Mouse (Mus musculus) midbrain, embryonic 10.5 days (tissue): ENCODE results near the gene Ift81. TPM values are rescaled to one million over a fixed set of nuclear protein-coding genes. Genes with fewer than 3 reads are reported as not detected.
A peak's percentile ranks its signal among the peaks of the same experiment; 100 is the strongest.

Experiments used
- DNase-seq: peaks from one replicate; pipeline ENCODE4 v3.0.0-alpha.2; 2017; ENCODE audit warnings: low spot score
- H3K27ac ChIP-seq: fragments of 300-500 bp; sonication (generic); replicated peaks from 2 replicates; pipeline ENCODE4 v1.5.1; 2016; ENCODE audit warnings: mild to moderate bottlenecking
- H3K27me3 ChIP-seq: fragments of 300-500 bp; sonication (generic); 2 replicates; pipeline ENCODE4 v1.6.1; 2016; ENCODE audit warnings: low read depth, mild to moderate bottlenecking; ENCODE audit not compliant: poor library complexity, severe bottlenecking
- H3K36me3 ChIP-seq: fragments of 300-500 bp; sonication (generic); 2 replicates; pipeline ENCODE4 v1.6.1; 2016; ENCODE audit warnings: mild to moderate bottlenecking, moderate library complexity
- H3K4me1 ChIP-seq: fragments of 300-500 bp; sonication (generic); 2 replicates; pipeline ENCODE4 v1.6.1; 2016
- H3K4me3 ChIP-seq: fragments of 300-500 bp; sonication (generic); 2 replicates; pipeline ENCODE4 v1.5.1; 2016; ENCODE audit warnings: mild to moderate bottlenecking, moderate library complexity
- H3K9me3 ChIP-seq: fragments of 300-500 bp; sonication (generic); replicated peaks from 2 replicates; pipeline ENCODE4 v1.6.1; 2016; ENCODE audit warnings: mild to moderate bottlenecking
- WGBS: fragments of 180-500 bp; shearing (Covaris S2); methylation state at CpG from one replicate; pipeline ENCODE4 v1.1.7; 2016; 5-methylcytosine and 5-hydroxymethylcytosine counted together
- polyA plus RNA-seq: library from polyadenylated mRNA; unstranded; fragments of >200 nt; fragmentation: Nextera tagmentation; extraction: Ambion mirVana; gene quantifications from 2 replicates; pipeline ENCODE4 v1.2.1, GENCODE M21; 2016

Gene Ift81
- polyA plus RNA-seq, 1 experiment from 2014 or later = 51.4 TPM

DNA sequence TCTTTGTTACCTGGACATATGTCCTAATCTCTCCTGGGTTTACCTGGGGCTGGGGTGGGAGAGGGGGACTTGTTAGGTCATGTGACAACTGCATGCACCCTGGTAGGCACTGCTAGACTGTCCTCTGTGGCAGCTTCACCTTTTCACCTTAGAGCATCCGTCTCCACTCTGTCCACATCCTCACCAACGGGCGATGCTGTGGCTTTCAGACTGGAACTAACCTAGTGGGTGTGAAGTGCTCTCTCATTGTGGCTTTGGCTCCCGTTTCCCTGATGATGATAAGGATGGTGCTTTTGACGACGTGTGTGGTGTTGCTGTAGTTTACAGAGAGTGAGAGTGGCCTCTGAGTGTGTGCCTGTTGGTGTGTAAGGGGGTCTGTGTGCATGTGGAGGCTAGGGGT lies 31.0 kb upstream of the Ift81 start:
- H3K27me3 ChIP-seq = peaks cover under 1% of the 10 kb centered on the region; the same call in 1 of the 2 replicates
- H3K27ac ChIP-seq = no peak overlapping the region
- peaks cover 14% of the 10 kb centered on the region for H3K4me1 ChIP-seq
- H3K4me3 ChIP-seq = no peak overlapping the region
- H3K9me3 ChIP-seq = no peaks in the 10 kb centered on the region
- no peaks in the 10 kb centered on the region for H3K36me3 ChIP-seq
- WGBS = 90% methylated on average over 6 of the region's 6 CpGs
- no peak for DNase-seq

- WGBS = 85% methylated on average over 15 of the region's 15 CpGs
- DNase-seq = no peak
- H3K4me3 ChIP-seq = no peak overlapping the region
- H3K27ac ChIP-seq = no peak overlapping the region; the same call in 1 of the 2 replicates
- no peaks in the 10 kb centered on the region for H3K27me3 ChIP-seq
- H3K36me3 ChIP-seq = no peaks in the 10 kb centered on the region
- H3K4me1 ChIP-seq = peaks cover 14% of the 10 kb centered on the region
- no peaks in the 10 kb centered on the region for H3K9me3 ChIP-seq
These were observed 29.8 kb upstream of the Ift81 start for GRCm38 (mm10) chr5:122644111-122644607.

GRCm38 (mm10) chr5:122643701-122644100 lies 29.4 kb upstream of the Ift81 start, which contains the start of gene P2rx7:
Gene P2rx7 (plus strand): TSS chr5:122643911.
- H3K4me1 ChIP-seq = peaks cover 14% of the 10 kb centered on the region
- H3K27ac ChIP-seq = no peak within 1 kb of the TSS; the same call in 1 of the 2 replicates
- H3K27me3 ChIP-seq = no peaks in the 10 kb centered on the region
- WGBS = 84% methylated on average over 12 of the region's 12 CpGs
- DNase-seq = no peak
- H3K36me3 ChIP-seq = no peaks in the 10 kb centered on the region
- no peaks in the 10 kb centered on the region for H3K9me3 ChIP-seq
- no peak within 1 kb of the TSS for H3K4me3 ChIP-seq

- H3K4me1 ChIP-seq = peaks cover 24% of the 10 kb centered on the region
- H3K4me3 ChIP-seq = no peak overlapping the region
- H3K27me3 ChIP-seq = no peaks in the 10 kb centered on the region
- 88% methylated on average over 5 of the region's 5 CpGs for WGBS
- no peak overlapping the region for H3K27ac ChIP-seq
- H3K9me3 ChIP-seq = no peaks in the 10 kb centered on the region
- DNase-seq = no peak
- no peaks in the 10 kb centered on the region for H3K36me3 ChIP-seq
These were observed 25.7 kb upstream of the Ift81 start for GRCm38 (mm10) chr5:122639986-122640385.

DNA sequence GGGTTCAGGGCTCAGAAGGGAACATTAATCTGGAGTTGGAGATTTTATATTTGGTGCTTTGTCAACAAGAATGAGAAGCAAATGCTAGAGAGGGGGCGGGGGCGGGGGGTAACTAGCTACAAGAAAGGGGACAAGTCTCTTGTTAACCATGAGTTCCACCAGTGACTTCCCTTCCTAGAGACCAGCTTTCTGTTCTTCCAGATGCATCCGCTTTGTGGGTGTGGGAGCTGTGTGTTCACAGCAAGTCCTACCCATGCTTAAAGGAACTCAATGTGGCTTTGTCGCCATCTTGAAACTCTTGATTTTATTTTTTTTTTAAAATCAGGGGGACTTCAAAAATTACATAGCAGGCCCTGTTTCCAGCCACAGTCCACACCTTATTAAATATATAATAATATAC lies 25.2 kb upstream of the Ift81 start:
- H3K4me3 ChIP-seq = no peak overlapping the region
- H3K27me3 ChIP-seq = no peaks in the 10 kb centered on the region
- 93% methylated on average over 4 of the region's 4 CpGs for WGBS
- no peaks in the 10 kb centered on the region for H3K36me3 ChIP-seq
- DNase-seq = no peak
- no peak overlapping the region for H3K27ac ChIP-seq
- no peaks in the 10 kb centered on the region for H3K9me3 ChIP-seq
- peaks cover 24% of the 10 kb centered on the region for H3K4me1 ChIP-seq

- Histone ChIP-seq H3K9me3 (no peaks in the 10 kb centered on the region), H3K4me1 (peaks cover 17% of the 10 kb centered on the region), H3K27me3 (no peaks in the 10 kb centered on the region), H3K4me3 (no peak overlapping the region), H3K27ac (no peak overlapping the region), H3K36me3 (no peaks in the 10 kb centered on the region)
- DNase-seq = no peak
- WGBS = 85% methylated on average over 2 of the region's 2 CpGs
These were observed 24.0 kb upstream of the Ift81 start for GRCm38 (mm10) chr5:122638296-122638695.

- 44% methylated on average over 16 of the region's 16 CpGs for WGBS
- H3K4me3 ChIP-seq = peak overlapping the region; percentile 39
These were observed 22.6 kb upstream of the Ift81 start for GRCm38 (mm10) chr5:122636958-122637357.

DNA sequence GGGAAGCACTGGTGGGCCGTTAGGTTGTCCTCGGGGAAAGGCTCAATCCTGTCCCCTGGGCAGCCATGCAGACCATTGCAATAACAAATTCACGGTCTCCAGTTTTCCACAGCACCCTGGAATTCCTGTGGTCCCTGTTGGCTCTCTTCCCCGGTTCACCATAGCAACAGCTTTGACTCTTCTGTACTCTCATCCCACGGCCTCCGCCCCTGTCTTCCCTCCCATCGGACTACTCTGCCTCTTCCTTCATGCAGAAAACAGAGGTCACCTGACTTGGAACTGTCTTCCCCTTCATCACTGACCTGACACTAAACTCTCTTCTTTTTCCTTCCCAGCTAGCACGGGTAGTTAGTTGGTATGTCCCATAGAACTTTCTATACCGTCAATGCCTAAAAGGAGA lies 22.0 kb upstream of the Ift81 start:
- Histone ChIP-seq H3K4me1 (peaks cover 19% of the 10 kb centered on the region), H3K4me3 (no peak overlapping the region), H3K27me3 (no peaks in the 10 kb centered on the region), H3K36me3 (no peaks in the 10 kb centered on the region), H3K9me3 (no peaks in the 10 kb centered on the region), H3K27ac (no peak overlapping the region)
- 80% methylated on average over 9 of the region's 9 CpGs for WGBS
- no peak for DNase-seq

More at GRCm38 (mm10) chr5:122636958-122637357, 22.6 kb upstream of the Ift81 start:
- Histone ChIP-seq H3K9me3 (no peaks in the 10 kb centered on the region), H3K27ac (no peak overlapping the region), H3K27me3 (no peaks in the 10 kb centered on the region), H3K36me3 (no peaks in the 10 kb centered on the region), H3K4me1 (peaks cover 19% of the 10 kb centered on the region)
- peak; percentile 24 for DNase-seq

GRCm38 (mm10) chr5:122635228-122635627 lies 20.9 kb upstream of the Ift81 start:
- H3K27me3 ChIP-seq = no peaks in the 10 kb centered on the region
- no peak for DNase-seq
- no peaks in the 10 kb centered on the region for H3K9me3 ChIP-seq
- peaks cover 19% of the 10 kb centered on the region for H3K4me1 ChIP-seq
- no peaks in the 10 kb centered on the region for H3K36me3 ChIP-seq
- no peak overlapping the region for H3K4me3 ChIP-seq
- WGBS = 78% methylated on average over 8 of the region's 8 CpGs
- H3K27ac ChIP-seq = no peak overlapping the region

GRCm38 (mm10) chr5:122627243-122627642 lies 12.9 kb upstream of the Ift81 start:
- Histone ChIP-seq H3K4me1 (peaks cover 4% of the 10 kb centered on the region), H3K27ac (no peak overlapping the region), H3K27me3 (no peaks in the 10 kb centered on the region), H3K4me3 (no peak overlapping the region), H3K9me3 (no peaks in the 10 kb centered on the region), H3K36me3 (no peaks in the 10 kb centered on the region)
- peak; percentile 85 for DNase-seq
- WGBS = 45% methylated on average over 2 of the region's 2 CpGs

DNA sequence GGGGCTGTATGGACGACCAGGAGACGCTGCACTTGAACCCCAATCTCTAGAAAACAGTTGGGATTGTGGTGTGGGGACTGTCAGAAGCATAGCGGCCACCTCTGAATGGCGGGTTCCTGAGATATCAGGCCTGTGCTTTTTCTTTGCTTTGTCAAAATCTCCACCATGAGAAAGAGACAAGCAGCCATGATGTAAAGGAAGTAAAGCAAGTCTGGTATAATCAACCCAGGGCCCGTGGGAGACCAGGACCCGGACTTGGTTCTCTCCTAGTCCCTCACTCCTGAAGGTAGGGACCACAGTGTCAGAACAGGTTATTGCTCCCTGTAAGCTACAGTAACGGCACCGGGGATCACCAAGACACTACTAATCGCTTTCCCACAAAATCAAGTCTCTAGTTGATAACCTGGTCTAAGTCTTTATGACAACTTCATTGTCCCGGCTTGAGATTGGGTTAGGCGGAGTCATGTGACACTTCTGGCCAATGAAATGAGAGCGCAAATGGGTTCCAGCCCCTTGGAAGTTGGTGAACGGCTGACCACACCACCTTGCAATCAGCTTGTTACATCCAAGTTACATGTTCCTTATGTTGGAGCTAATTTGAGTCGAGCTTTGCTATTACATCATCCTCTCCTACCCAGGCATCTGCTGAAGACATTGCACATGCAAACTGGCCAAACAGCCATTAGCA lies 11.4 kb upstream of the Ift81 start:
- DNase-seq = no peak
- Histone ChIP-seq H3K36me3 (no peaks in the 10 kb centered on the region), H3K4me1 (peaks cover 13% of the 10 kb centered on the region), H3K27ac (no peak overlapping the region), H3K9me3 (no peaks in the 10 kb centered on the region), H3K4me3 (no peak overlapping the region), H3K27me3 (no peaks in the 10 kb centered on the region)
- WGBS = 92% methylated on average over 14 of the region's 14 CpGs

- Histone ChIP-seq H3K9me3 (no peaks in the 10 kb centered on the region), H3K27ac (no peak overlapping the region)
These were observed 10.7 kb upstream of the Ift81 start for GRCm38 (mm10) chr5:122624952-122625479.

DNA sequence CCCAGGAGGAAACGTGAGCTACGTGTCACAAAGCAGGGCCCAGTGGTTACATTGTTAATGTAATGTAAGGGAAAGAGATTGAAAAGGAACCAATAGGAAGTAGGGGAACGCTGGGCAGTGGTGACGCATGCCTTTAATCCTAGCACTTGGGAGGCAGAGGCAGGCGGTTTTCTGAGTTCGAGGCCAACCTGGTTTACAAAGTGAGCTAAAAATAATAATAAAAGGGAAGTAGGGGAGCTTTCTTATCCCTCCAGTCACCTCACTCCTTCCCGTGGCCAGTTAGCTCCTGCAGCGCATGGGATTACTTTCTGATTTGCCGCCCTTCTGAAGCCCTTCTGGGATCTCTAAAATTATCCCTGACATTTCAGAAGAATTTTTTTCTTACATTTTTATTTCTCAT lies 9.5 kb upstream of the Ift81 start:
- H3K4me3 ChIP-seq = no peak overlapping the region
- H3K27ac ChIP-seq = no peak overlapping the region
- no peak for DNase-seq
- H3K36me3 ChIP-seq = no peaks in the 10 kb centered on the region
- 87% methylated on average over 9 of the region's 9 CpGs for WGBS
- no peaks in the 10 kb centered on the region for H3K9me3 ChIP-seq
- H3K4me1 ChIP-seq = peaks cover 13% of the 10 kb centered on the region
- no peaks in the 10 kb centered on the region for H3K27me3 ChIP-seq

More at GRCm38 (mm10) chr5:122624952-122625479, 10.7 kb upstream of the Ift81 start:
- Histone ChIP-seq H3K4me1 (peaks cover 13% of the 10 kb centered on the region), H3K4me3 (no peak overlapping the region), H3K36me3 (no peaks in the 10 kb centered on the region), H3K27me3 (no peaks in the 10 kb centered on the region)
- DNase-seq = no peak
- 92% methylated on average over 11 of the region's 11 CpGs for WGBS
